Mouse (Mus musculus) liver, embryonic 14.5 days (tissue): ENCODE results near the gene Cfap74. TPM values are rescaled to one million over a fixed set of nuclear protein-coding genes. Genes with fewer than 3 reads are reported as not detected.

Source experiments
- ATAC-seq: fragments of 200-750 bp; cut with Nextera tagmentation; 2 replicates; pipeline ENCODE4 v1.8.0; 2017; ENCODE audit warnings: moderate number of reproducible peaks, mild to moderate bottlenecking, moderate library complexity; ENCODE audit not compliant: insufficient read depth
- DNase-seq, 3 experiments: peaks; one replicate each; pipeline ENCODE4 v3.0.0-alpha.2; 2012 to 2013; ENCODE audit warnings: low read depth in 3 of 3, low spot score in 3 of 3
- H3K27ac ChIP-seq: fragments of 300-500 bp; sonication (generic); 2 replicates; pipeline ENCODE4 v1.5.1; 2014; ENCODE audit warnings: moderate library complexity, mild to moderate bottlenecking, control low read depth, inconsistent platforms
- H3K27me3 ChIP-seq: fragments of 300-500 bp; sonication (generic); 2 replicates; pipeline ENCODE4 v1.6.1; 2014; ENCODE audit warnings: mild to moderate bottlenecking, low read length, moderate library complexity; ENCODE audit not compliant: control insufficient read depth, insufficient read depth
- H3K36me3 ChIP-seq: fragments of 300-500 bp; sonication (generic); replicated peaks from 2 replicates; pipeline ENCODE4 v1.6.1; 2014; ENCODE audit warnings: low read depth; ENCODE audit not compliant: control insufficient read depth, insufficient read depth
- H3K4me1 ChIP-seq, 2 experiments: fragments of 200-500 bp in 1 of 2; fragments of 300-500 bp in 1 of 2; sonication (generic) in 1 of 2; replicated peaks; 2 replicates each; pipeline ENCODE4 v1.6.1; 2012 to 2014; ENCODE audit warnings: antibody characterized with exemption in 1 of 2, inconsistent platforms in 1 of 2, low read length in 1 of 2; ENCODE audit not compliant: control insufficient read depth in 2 of 2, insufficient read depth in 2 of 2
- H3K4me2 ChIP-seq: fragments of 300-500 bp; sonication (generic); 2 replicates; pipeline ENCODE4 v1.6.1; 2014; ENCODE audit warnings: low read depth, mild to moderate bottlenecking, control low read depth, moderate library complexity
- H3K4me3 ChIP-seq, 2 experiments: fragments of 200-500 bp in 1 of 2; fragments of 300-500 bp in 1 of 2; sonication (generic) in 1 of 2; 2 replicates each; pipeline ENCODE4 v1.5.1; 2012 to 2014; ENCODE audit warnings: low read depth in 2 of 2, low read length in 2 of 2, mild to moderate bottlenecking in 2 of 2, control low read depth in 1 of 2, inconsistent platforms in 1 of 2, moderate library complexity in 1 of 2; ENCODE audit not compliant: insufficient read depth in 1 of 2
- H3K9ac ChIP-seq: fragments of 300-500 bp; sonication (generic); replicated peaks from 2 replicates; pipeline ENCODE4 v1.6.1; 2014; ENCODE audit warnings: mild to moderate bottlenecking, control low read depth, moderate library complexity
- H3K9me3 ChIP-seq: fragments of 300-500 bp; sonication (generic); 2 replicates; pipeline ENCODE4 v1.6.1; 2016; ENCODE audit warnings: low read length, mixed read lengths; ENCODE audit not compliant: control insufficient read depth
- CTCF ChIP-seq: IDR thresholded peaks from 2 replicates; pipeline ENCODE4 v1.5.1; 2016; ENCODE audit warnings: antibody characterized with exemption, low read depth, control low read depth
- EP300 ChIP-seq: IDR thresholded peaks from 2 replicates; pipeline ENCODE4 v1.6.1; 2016; ENCODE audit warnings: antibody characterized with exemption, low read depth
- WGBS: fragments of 180-500 bp; shearing (Covaris S2); extraction: QIAGEN DNeasy Blood & Tissue Kit; methylation state at CpG from one replicate; pipeline ENCODE4 v1.1.7; 2014; ENCODE audit not compliant: insufficient replicate concordance; 5-methylcytosine and 5-hydroxymethylcytosine counted together
- polyA plus RNA-seq, 2 experiments: library from polyadenylated mRNA; depleted of rRNA in 1 of 2; stranded (reverse) in 1 of 2; unstranded in 1 of 2; fragments of >200 nt; fragmentation: Nextera tagmentation in 1 of 2; extraction: Ambion mirVana in 1 of 2; gene quantifications; 2 replicates each; pipeline versions ENCODE4 v1.2.1 to v1.2.3; 2012 to 2014

The Cfap74 gene
- polyA plus RNA-seq, 2 experiments: 0.03 to 0.08 TPM

- H3K4me1 ChIP-seq: no peaks in the 10 kb centered on the region
- WGBS: 74% methylated on average over 6 of the region's 6 CpGs
These were observed 42.2 kb upstream of the Cfap74 start for GRCm38 (mm10) chr4:155366784-155367183.

GRCm38 (mm10) chr4:155367739-155368138, 41.3 kb upstream of the Cfap74 start:
- no peak for ATAC-seq

More at GRCm38 (mm10) chr4:155366784-155367183, 42.2 kb upstream of the Cfap74 start:
- Histone ChIP-seq H3K27me3 (peaks cover 13% of the 10 kb centered on the region), H3K27ac (no peak overlapping the region), H3K9me3 (no peaks in the 10 kb centered on the region), H3K9ac (no peak overlapping the region), H3K4me3 (no peak overlapping the region), H3K36me3 (no peaks in the 10 kb centered on the region), H3K4me2 (no peak overlapping the region)
- ATAC-seq (no peak), DNase-seq (no peak)
- TF ChIP-seq CTCF (no peak), EP300 (no peak)

GRCm38 (mm10) chr4:155368684-155369083, 40.3 kb upstream of the Cfap74 start:
- Histone ChIP-seq H3K36me3 (no peaks in the 10 kb centered on the region), H3K27me3 (peaks cover 3% of the 10 kb centered on the region; the same call in 1 of the 2 replicates), H3K9ac (no peak overlapping the region), H3K4me2 (no peak overlapping the region), H3K27ac (no peak overlapping the region), H3K4me3 (no peak overlapping the region), H3K4me1 (no peaks in the 10 kb centered on the region), H3K9me3 (no peaks in the 10 kb centered on the region)
- WGBS: 26% methylated on average over 12 of the region's 12 CpGs
- TF ChIP-seq EP300 (no peak), CTCF (peak; percentile 84)
- ATAC-seq: no peak
- DNase-seq: no peak

More at GRCm38 (mm10) chr4:155367739-155368138, 41.3 kb upstream of the Cfap74 start:
- Histone ChIP-seq H3K9ac (no peak overlapping the region), H3K4me3 (no peak overlapping the region), H3K4me2 (no peak overlapping the region), H3K4me1 (no peaks in the 10 kb centered on the region), H3K27me3 (peaks cover 3% of the 10 kb centered on the region), H3K27ac (no peak overlapping the region), H3K9me3 (no peaks in the 10 kb centered on the region), H3K36me3 (no peaks in the 10 kb centered on the region)
- TF ChIP-seq EP300 (no peak), CTCF (no peak)
- DNase-seq: no peak
- 69% methylated on average over 9 of the region's 9 CpGs for WGBS

GRCm38 (mm10) chr4:155370737-155371715, 38.0 kb upstream of the Cfap74 start:
- DNase-seq: peak in 1 of 3 experiments; percentile 13
- WGBS: 64% methylated on average over 15 of the region's 15 CpGs

More at GRCm38 (mm10) chr4:155370737-155371715, 38.0 kb upstream of the Cfap74 start:
- TF ChIP-seq EP300 (no peak), CTCF (no peak)
- Histone ChIP-seq H3K4me3 (no peak overlapping the region), H3K9ac (no peak overlapping the region), H3K36me3 (no peaks in the 10 kb centered on the region), H3K4me1 (no peaks in the 10 kb centered on the region), H3K27ac (no peak overlapping the region), H3K9me3 (no peaks in the 10 kb centered on the region), H3K4me2 (no peak overlapping the region), H3K27me3 (peaks cover 3% of the 10 kb centered on the region; the same call in 1 of the 2 replicates)
- peak; percentile 45; the same call in 1 of the 2 replicates for ATAC-seq
